Mouse (Mus musculus): ENCODE measurements around the gene Arhgef26. TPM values are rescaled to one million over a fixed set of nuclear protein-coding genes. Genes with fewer than 3 reads are reported as not detected.
A peak's percentile ranks its signal among the peaks of the same experiment; 100 is the strongest.

Arhgef26 gene
- total and polyA plus RNA-seq, 2 experiments from 2014 or later = 1.9 to 7.5 TPM

GRCm38 (mm10) chr3:62506488-62507205 is 168.5 kb downstream of the Arhgef26 start, which contains the start of gene Dhx36:
TSS of gene Dhx36 (minus strand) at chr3:62507004.
- H3K4me3 ChIP-seq (ENCODE audit: low read depth, low read length) = peak within 1 kb of the TSS; percentile 96
- peak within 1 kb of the TSS; percentile 90 for H3K9ac ChIP-seq (replicated peaks; ENCODE audit: low read depth, low read length)
- 0 out of 2 replicates have a peak, but pooled peaks cover 4% of the 10 kb centered on the region for H3K36me3 ChIP-seq (replicated peaks; ENCODE audit: control insufficient read depth, insufficient read depth, low read length)
- H3K4me2 ChIP-seq (ENCODE audit: low read depth, low read length) = peak within 1 kb of the TSS; percentile 67
- no peak for TF ChIP-seq EP300 (IDR thresholded peaks at IDR 0.05; ENCODE audit: low read depth)
- no peak for TF ChIP-seq CTCF (IDR thresholded peaks at IDR 0.05; ENCODE audit: low read depth)
- under 1% methylated on average over 66 of the region's 66 CpGs for WGBS
- H3K9me3 ChIP-seq (replicated peaks; ENCODE audit: control insufficient read depth, low read length) = no peaks in the 10 kb centered on the region
- peak; percentile 99 for ATAC-seq (ENCODE audit: insufficient read depth, low read depth)
- peak; percentile 95 for DNase-seq (ENCODE audit: low spot score)
- H3K27me3 ChIP-seq (ENCODE audit: control insufficient read depth, insufficient read depth, low read length) = no peaks in the 10 kb centered on the region
- H3K27ac ChIP-seq (ENCODE audit: low read depth) = peak within 1 kb of the TSS; percentile 94
- peaks cover 10% of the 10 kb centered on the region for H3K4me1 ChIP-seq (ENCODE audit: control insufficient read depth, insufficient read depth)

GRCm38 (mm10) chr3:62507206-62507647 is 169.1 kb downstream of the Arhgef26 start:
- Histone ChIP-seq H3K27ac (ENCODE audit: low read depth) (no peak overlapping the region), H3K4me2 (ENCODE audit: low read depth, low read length) (peak overlapping the region; percentile 67), H3K9me3 (replicated peaks; ENCODE audit: control insufficient read depth, low read length) (no peaks in the 10 kb centered on the region), H3K27me3 (ENCODE audit: control insufficient read depth, insufficient read depth, low read length) (no peaks in the 10 kb centered on the region), H3K4me3 (ENCODE audit: low read depth, low read length) (peak overlapping the region; percentile 96), H3K4me1 (ENCODE audit: control insufficient read depth, insufficient read depth) (peaks cover 10% of the 10 kb centered on the region), H3K9ac (replicated peaks; ENCODE audit: low read depth, low read length) (no peak overlapping the region), H3K36me3 (replicated peaks; ENCODE audit: control insufficient read depth, insufficient read depth, low read length) (no peaks in the 10 kb centered on the region)
- no peak for DNase-seq (ENCODE audit: low spot score)
- TF ChIP-seq CTCF (IDR thresholded peaks at IDR 0.05; ENCODE audit: low read depth) (no peak), EP300 (IDR thresholded peaks at IDR 0.05; ENCODE audit: low read depth) (no peak)
- ATAC-seq (ENCODE audit: insufficient read depth, low read depth) = no peak; the same call in 1 of the 2 replicates
- 43% methylated on average over 5 of the region's 5 CpGs for WGBS

Other genes starting within 250 kb of the Arhgef26 start
- 18.3 and 20.8 TPM in 2 replicates for gene Dhx36, start 168.7 kb downstream of the Arhgef26 start, total RNA-seq (2014; rRNA removed; ENCODE audit: low replicate concordance)
- gene Dhx36, start 168.7 kb downstream of the Arhgef26 start, polyA plus RNA-seq (2015; fragmentation: Nextera tagmentation; extraction: Ambion mirVana) = 13.1 and 13.4 TPM in 2 replicates